Mouse (Mus musculus): ENCODE results near the gene Canx. TPM values are rescaled to one million over a fixed set of nuclear protein-coding genes. Genes with fewer than 3 reads are reported as not detected.

The Canx gene
- polyA plus RNA-seq, 3 experiments from 2014 or later, result 189 to 258 (median 196) TPM

- ATAC-seq, result no peak
Measured at GRCm38 (mm10) chr11:50275077-50275476, 50.4 kb downstream of the Canx start.

- ATAC-seq, result no peak
Measured at GRCm38 (mm10) chr11:50272819-50273218, 52.7 kb downstream of the Canx start.

- no peak for ATAC-seq
Measured at GRCm38 (mm10) chr11:50269885-50270284, 55.6 kb downstream of the Canx start.

GRCm38 (mm10) chr11:50269163-50269562 is 56.3 kb downstream of the Canx start:
- no peak for ATAC-seq

- no peak for ATAC-seq
Measured at GRCm38 (mm10) chr11:50266997-50267396, 58.5 kb downstream of the Canx start.

GRCm38 (mm10) chr11:50265931-50266330 is 59.5 kb downstream of the Canx start:
- ATAC-seq, result no peak

GRCm38 (mm10) chr11:50263198-50263597 is 62.3 kb downstream of the Canx start:
- no peak for ATAC-seq

GRCm38 (mm10) chr11:50262020-50262419 is 63.5 kb downstream of the Canx start:
- ATAC-seq, result no peak

- ATAC-seq, result no peak
Measured at GRCm38 (mm10) chr11:50258310-50258709, 67.2 kb downstream of the Canx start.

- no peak for ATAC-seq
Measured at GRCm38 (mm10) chr11:50256615-50257014, 68.9 kb downstream of the Canx start.

- no peak for ATAC-seq
Measured at GRCm38 (mm10) chr11:50254010-50254580, 71.4 kb downstream of the Canx start.

GRCm38 (mm10) chr11:50253393-50253792 is 72.1 kb downstream of the Canx start:
- ATAC-seq, result no peak

- no peak for ATAC-seq
Measured at GRCm38 (mm10) chr11:50252684-50253265, 72.7 kb downstream of the Canx start.

GRCm38 (mm10) chr11:50252166-50252565 is 73.3 kb downstream of the Canx start:
- no peak for ATAC-seq

- ATAC-seq, result no peak
Measured at GRCm38 (mm10) chr11:50248473-50249171, 76.9 kb downstream of the Canx start.

GRCm38 (mm10) chr11:50245269-50245668 is 80.2 kb downstream of the Canx start:
- ATAC-seq, result no peak

Other genes starting within 250 kb of the Canx start
- 10 to 100 TPM; 18.4 to 23.5 (median 20.9) TPM for gene Tbc1d9b, start 194.3 kb downstream of the Canx start, polyA plus RNA-seq (2017; shearing (Covaris generic))
- gene Mrnip, start 151.2 kb downstream of the Canx start, polyA plus RNA-seq (2017; shearing (Covaris generic)), result 10 to 100 TPM; 11.1 to 14.0 (median 12.5) TPM
- gene Sqstm1, start 114.8 kb downstream of the Canx start, polyA plus RNA-seq (2017; shearing (Covaris generic)), result 10 to 100 TPM; 44.8 to 78.4 (median 66.5) TPM
- 1 to 10 TPM; 1.0 to 2.7 (median 1.3) TPM for gene Mgat4b, start 114.8 kb downstream of the Canx start, polyA plus RNA-seq (2017; shearing (Covaris generic))
- gene Ltc4s, start 87.1 kb downstream of the Canx start, polyA plus RNA-seq (2017; shearing (Covaris generic)), result not detected
- 1 to 10 TPM; 2.9 to 4.9 (median 4.8) TPM for gene Maml1, start 33.4 kb downstream of the Canx start, polyA plus RNA-seq (2017; shearing (Covaris generic))
- not detected for gene Cby3, start 28.8 kb upstream of the Canx start, polyA plus RNA-seq (2017; shearing (Covaris generic))
- gene Hnrnph1, start 51.3 kb upstream of the Canx start, polyA plus RNA-seq (2017; shearing (Covaris generic)), result 100 to 1,000 TPM; 155 to 240 (median 214) TPM
- gene Rufy1, start 105.5 kb upstream of the Canx start, polyA plus RNA-seq (2017; shearing (Covaris generic)), result 10 to 100 TPM in 2 of 3 experiments, 1 to 10 TPM in 1; 7.8 to 13.4 (median 12.2) TPM

All from inflammation-experienced regulatory T-cells, adult 6 months (primary cell).